Mouse (Mus musculus): Measurements from ENCODE around the gene Ufsp1.

DNA sequence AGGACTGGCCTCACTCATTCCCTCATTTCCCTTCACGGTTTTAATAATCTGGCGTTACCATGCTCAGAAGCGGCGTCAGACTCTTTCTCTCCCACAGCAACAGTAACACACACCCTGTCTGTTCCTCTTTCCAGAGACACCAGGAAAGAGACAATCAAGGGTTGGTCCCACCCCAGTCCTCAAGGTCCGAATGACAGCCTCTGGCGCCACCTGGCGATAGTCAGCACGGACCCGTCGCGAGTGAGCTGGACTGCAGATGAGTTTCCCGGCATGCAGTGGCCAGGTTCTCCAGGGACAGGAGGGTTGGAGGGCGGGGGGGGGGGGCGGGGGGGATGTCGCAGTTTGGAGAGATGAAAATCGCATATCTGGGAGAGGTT, 7.8 kb upstream of the Ufsp1 start:
- peak; percentile 88 for TF ChIP-seq CTCF (IDR thresholded peaks at IDR 0.05; ENCODE audit: low read depth)
- no peak for TF ChIP-seq EP300 (optimal IDR thresholded peaks at IDR 0.05)
